Mouse (Mus musculus) urinary bladder, postnatal 4 days (tissue): ENCODE results near the gene Lonrf2.

Experiments used
- DNase-seq, 2 experiments: peaks; one replicate each; pipeline ENCODE4 v3.0.0; 2021 to 2022; ENCODE audit warnings: low spot score in 2 of 2

The Lonrf2 gene

DNA sequence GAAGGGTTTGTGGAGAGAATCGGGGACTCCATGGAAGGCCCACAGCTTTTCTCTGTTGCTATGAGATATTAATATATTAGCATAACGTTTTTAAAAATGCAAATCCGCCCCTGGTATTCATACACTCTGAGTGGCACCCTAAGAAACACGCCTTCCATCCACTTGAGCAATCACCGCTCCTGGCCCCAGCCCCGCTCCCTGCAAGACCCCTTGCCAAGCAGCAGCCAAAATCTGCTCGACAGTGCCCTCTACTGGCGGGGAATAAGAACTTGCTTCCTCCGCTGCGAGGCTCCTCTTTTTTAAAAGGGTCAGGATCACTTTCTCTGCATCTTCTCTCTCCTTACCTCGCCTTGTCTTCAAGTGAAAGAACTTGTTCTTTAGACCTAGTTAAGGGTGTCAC is 68.7 kb downstream of the Lonrf2 start:
- DNase-seq: peak; percentile 73 to 90

GRCm38 (mm10) chr1:38766661-38767572 is 69.6 kb downstream of the Lonrf2 start:
- peak; percentile 76 to 78 for DNase-seq

GRCm38 (mm10) chr1:38766254-38766653 is 70.3 kb downstream of the Lonrf2 start:
- DNase-seq: no peak

GRCm38 (mm10) chr1:38763960-38764613 is 72.4 kb downstream of the Lonrf2 start:
- DNase-seq: no peak

GRCm38 (mm10) chr1:38760424-38760823 is 76.1 kb downstream of the Lonrf2 start:
- DNase-seq: no peak

DNA sequence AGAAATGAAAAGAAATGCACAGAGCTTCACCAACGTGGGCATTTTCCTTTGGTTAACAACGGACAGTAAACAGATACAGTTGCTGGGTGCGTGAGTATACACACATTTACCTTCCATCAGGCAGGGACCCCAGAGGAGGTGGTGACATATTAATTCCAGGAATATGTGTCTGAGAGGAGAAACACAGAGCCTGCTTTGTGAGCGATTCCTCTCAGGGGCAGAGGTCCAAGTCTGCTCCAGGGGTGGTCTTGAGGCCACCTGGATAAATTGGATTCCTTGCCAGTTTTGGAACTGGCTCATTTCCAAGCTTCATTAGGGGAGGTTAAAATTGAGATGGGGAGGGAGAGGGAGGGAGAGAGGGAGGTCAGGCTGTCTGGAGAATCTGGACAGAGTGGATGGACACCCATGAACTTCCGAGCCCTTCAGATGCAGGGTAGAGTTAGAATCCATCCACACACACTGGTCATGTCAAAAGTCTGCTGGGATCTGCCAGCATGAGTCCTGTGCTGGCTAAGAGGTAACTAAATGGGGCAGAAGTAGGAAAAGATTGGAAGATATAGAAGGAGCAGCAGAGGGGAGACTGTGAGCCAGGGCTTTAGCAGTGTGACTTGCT is 78.6 kb downstream of the Lonrf2 start:
- DNase-seq: peak in 1 of 2 experiments; percentile 27

- peak in 1 of 2 experiments; percentile 32 for DNase-seq
Observed at GRCm38 (mm10) chr1:38743863-38744262, 92.6 kb downstream of the Lonrf2 start.
